Mouse (Mus musculus) cerebellum, adult 2 months (tissue): ENCODE results near the gene Rarres1. TPM values are rescaled to one million over a fixed set of nuclear protein-coding genes. Genes with fewer than 3 reads are reported as not detected.

Source experiments
- DNase-seq, 2 experiments: peaks; one replicate each; pipeline ENCODE4 v3.0.0; 2021
- H3K27ac ChIP-seq: fragments of 200-500 bp; 2 replicates; pipeline ENCODE4 v1.5.1; 2012; ENCODE audit warnings: low read length, control low read depth, inconsistent platforms; ENCODE audit not compliant: insufficient read depth
- H3K27me3 ChIP-seq: fragments of 200-500 bp; 2 replicates; pipeline ENCODE4 v1.6.1; 2012; ENCODE audit warnings: inconsistent platforms, mild to moderate bottlenecking, low read length, moderate library complexity; ENCODE audit not compliant: control insufficient read depth, insufficient read depth
- H3K4me1 ChIP-seq: fragments of 200-500 bp; 2 replicates; pipeline ENCODE4 v1.6.1; 2011; ENCODE audit warnings: low read length; ENCODE audit not compliant: control insufficient read depth, insufficient read depth
- H3K4me3 ChIP-seq: fragments of 200-500 bp; replicated peaks from 2 replicates; pipeline ENCODE3; 2011; ENCODE audit warnings: mild to moderate bottlenecking, low read depth, low read length, control low read depth; ENCODE audit not compliant: insufficient read depth
- CTCF ChIP-seq: fragments of 200-500 bp; IDR thresholded peaks from 2 replicates; pipeline ENCODE4 v1.5.1; 2011; ENCODE audit warnings: low read depth, mild to moderate bottlenecking, control low read depth, low read length, moderate library complexity, borderline replicate concordance; ENCODE audit not compliant: insufficient read depth
- POLR2A ChIP-seq: fragments of 200-500 bp; IDR thresholded peaks from 2 replicates; pipeline ENCODE4 v1.6.1; 2011; ENCODE audit warnings: low read length, control low read depth, borderline replicate concordance; ENCODE audit not compliant: insufficient read depth
- WGBS: fragments of 180-500 bp; shearing (Covaris S2); methylation state at CpG from one replicate; pipeline ENCODE4 v1.1.7; 2018; 5-methylcytosine and 5-hydroxymethylcytosine counted together
- polyA plus RNA-seq: library from polyadenylated mRNA; depleted of rRNA; stranded (reverse); fragments of >200 nt; gene quantifications from 2 replicates; pipeline ENCODE4 v1.2.3, GENCODE M21; 2012

Gene Rarres1
- polyA plus RNA-seq, 1 experiment: 2.2 TPM

GRCm38 (mm10) chr3:67463450-67464372 lies 51.6 kb downstream of the Rarres1 start, which contains the start of gene Lxn:
Lxn (minus strand) TSS chr3:67463926.
- TF ChIP-seq POLR2A (0 out of 2 replicates have a peak, but pooled peaks have one; percentile 26), CTCF (no peak)
- H3K27me3 ChIP-seq: no peaks in the 10 kb centered on the region
- peak; percentile 69 to 71 for DNase-seq
- no peak within 1 kb of the TSS for H3K27ac ChIP-seq
- H3K4me3 ChIP-seq: peak within 1 kb of the TSS; percentile 71
- WGBS: under 1% methylated on average over 43 of the region's 43 CpGs
- H3K4me1 ChIP-seq: peaks cover 4% of the 10 kb centered on the region

GRCm38 (mm10) chr3:67463001-67463400 lies 52.3 kb downstream of the Rarres1 start:
- no peaks in the 10 kb centered on the region for H3K27me3 ChIP-seq
- H3K27ac ChIP-seq: no peak overlapping the region
- peaks cover 4% of the 10 kb centered on the region for H3K4me1 ChIP-seq
- peak overlapping the region; percentile 71 for H3K4me3 ChIP-seq
- 9% methylated on average over 12 of the region's 12 CpGs for WGBS
- TF ChIP-seq CTCF: no peak
- no peak for TF ChIP-seq POLR2A
- DNase-seq: no peak

GRCm38 (mm10) chr3:67462578-67462977 lies 52.7 kb downstream of the Rarres1 start:
- Histone ChIP-seq H3K27me3 (no peaks in the 10 kb centered on the region), H3K4me1 (peaks cover 4% of the 10 kb centered on the region), H3K4me3 (peak overlapping the region; percentile 10), H3K27ac (no peak overlapping the region)
- WGBS: 34% methylated on average over 10 of the region's 10 CpGs
- DNase-seq: peak in 1 of 2 experiments; percentile 4
- TF ChIP-seq POLR2A (no peak), CTCF (no peak)

GRCm38 (mm10) chr3:67462015-67462414 lies 53.3 kb downstream of the Rarres1 start:
- H3K4me3 ChIP-seq: no peak overlapping the region
- H3K27ac ChIP-seq: no peak overlapping the region
- H3K4me1 ChIP-seq: peaks cover 4% of the 10 kb centered on the region
- no peak for TF ChIP-seq POLR2A
- TF ChIP-seq CTCF: no peak
- DNase-seq: no peak
- WGBS: 91% methylated on average over 7 of the region's 7 CpGs
- no peaks in the 10 kb centered on the region for H3K27me3 ChIP-seq

- DNase-seq: peak in 1 of 2 experiments; percentile 16
Measured at GRCm38 (mm10) chr3:67459881-67460280, 55.4 kb downstream of the Rarres1 start.

GRCm38 (mm10) chr3:67450601-67451210 lies 64.6 kb downstream of the Rarres1 start:
- Histone ChIP-seq H3K27me3 (no peaks in the 10 kb centered on the region), H3K27ac (no peak overlapping the region), H3K4me1 (no peaks in the 10 kb centered on the region), H3K4me3 (no peak overlapping the region)
- no peak for TF ChIP-seq CTCF
- no peak for TF ChIP-seq POLR2A
- DNase-seq: no peak
- 40% methylated on average over 5 of the region's 5 CpGs for WGBS

More at GRCm38 (mm10) chr3:67459881-67460280, 55.4 kb downstream of the Rarres1 start:
- no peak overlapping the region for H3K27ac ChIP-seq
- H3K27me3 ChIP-seq: no peaks in the 10 kb centered on the region
- H3K4me1 ChIP-seq: peaks cover 4% of the 10 kb centered on the region
- no peak for TF ChIP-seq POLR2A
- no peak for TF ChIP-seq CTCF
- WGBS: 30% methylated on average over 3 of the region's 3 CpGs
- H3K4me3 ChIP-seq: no peak overlapping the region

GRCm38 (mm10) chr3:67449660-67450059 lies 65.7 kb downstream of the Rarres1 start:
- TF ChIP-seq POLR2A (no peak), CTCF (no peak)
- Histone ChIP-seq H3K4me1 (no peaks in the 10 kb centered on the region), H3K27ac (no peak overlapping the region), H3K27me3 (no peaks in the 10 kb centered on the region), H3K4me3 (no peak overlapping the region)
- no peak for DNase-seq
- WGBS: 91% methylated on average over 21 of the region's 21 CpGs

- H3K27me3 ChIP-seq: no peaks in the 10 kb centered on the region
- H3K4me3 ChIP-seq: no peak overlapping the region
- no peaks in the 10 kb centered on the region for H3K4me1 ChIP-seq
- DNase-seq: no peak
- 95% methylated on average over 2 of the region's 2 CpGs for WGBS
- TF ChIP-seq POLR2A (no peak), CTCF (no peak)
- H3K27ac ChIP-seq: no peak overlapping the region
Measured at GRCm38 (mm10) chr3:67447143-67447542, 68.2 kb downstream of the Rarres1 start.
